Mouse (Mus musculus) monocyte, adult 2 months (primary cell): ENCODE results near the gene Mpp3.

Experiments used
- DNase-seq, 2 experiments: peaks; one replicate each; pipeline ENCODE4 v3.0.0; 2022; ENCODE audit warnings: low spot score in 2 of 2, low read depth in 1 of 2

Gene Mpp3

DNA sequence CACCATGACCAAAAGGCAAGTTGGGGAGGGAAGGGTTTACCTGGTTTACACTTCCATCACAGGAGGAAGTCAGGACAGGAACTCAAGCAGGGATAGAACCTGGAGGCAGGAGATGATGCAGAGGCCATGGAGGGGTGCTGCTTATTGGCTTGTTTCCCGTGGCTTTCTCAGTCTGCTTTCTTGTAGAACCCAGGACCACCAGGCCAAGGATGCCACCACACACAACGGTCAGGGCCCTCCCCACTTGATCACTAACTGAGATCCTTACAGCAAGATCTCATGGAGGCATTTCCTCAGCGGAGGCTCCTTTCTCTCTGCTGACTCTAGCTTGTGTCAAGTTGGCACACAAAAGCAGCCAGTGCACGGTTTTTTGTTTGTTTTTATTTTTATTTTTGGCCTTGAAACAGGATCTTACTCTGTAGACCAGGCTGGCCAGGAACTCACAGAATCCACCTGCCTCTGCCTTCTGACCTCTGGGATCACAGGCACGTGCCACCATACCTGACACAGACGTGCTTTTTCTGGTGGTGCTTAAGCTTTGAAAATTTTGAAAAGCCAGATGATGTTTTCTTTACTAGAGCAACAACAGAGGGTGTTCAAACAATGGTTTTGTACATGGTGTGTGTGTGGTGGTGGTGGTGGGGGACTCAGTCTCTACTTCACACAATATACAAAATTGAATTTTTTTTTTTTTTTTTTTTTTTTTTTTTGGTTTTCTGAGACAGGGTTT lies at the start of gene Mpp3:
Mpp3 (minus strand) TSS at position 375 of the 730 bp plus-strand sequence.
- no peak for DNase-seq

DNA sequence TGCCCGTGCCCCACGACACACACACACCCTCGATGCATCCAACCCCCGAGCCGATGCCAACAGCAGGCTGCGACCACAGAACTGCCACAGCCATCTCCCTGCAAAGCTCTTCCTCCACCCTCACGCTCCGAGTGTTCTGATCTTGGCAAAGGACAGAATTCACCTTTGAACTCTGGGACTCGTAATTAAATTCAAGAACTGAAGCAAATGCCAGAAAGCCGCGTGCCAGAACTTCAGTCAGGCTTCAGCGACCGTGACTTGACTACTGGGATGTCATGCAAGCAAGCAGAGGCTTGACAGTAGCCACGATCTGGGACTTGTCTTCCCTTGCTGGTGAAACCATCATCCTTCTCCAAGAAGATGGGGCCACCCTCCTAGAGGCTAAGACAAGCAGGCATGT lies 45.5 kb upstream of the Mpp3 start:
- DNase-seq = no peak

GRCm38 (mm10) chr11:102072729-102073128 lies 44.5 kb upstream of the Mpp3 start:
- DNase-seq = no peak

GRCm38 (mm10) chr11:102070426-102070825 lies 42.2 kb upstream of the Mpp3 start:
- no peak for DNase-seq

DNA sequence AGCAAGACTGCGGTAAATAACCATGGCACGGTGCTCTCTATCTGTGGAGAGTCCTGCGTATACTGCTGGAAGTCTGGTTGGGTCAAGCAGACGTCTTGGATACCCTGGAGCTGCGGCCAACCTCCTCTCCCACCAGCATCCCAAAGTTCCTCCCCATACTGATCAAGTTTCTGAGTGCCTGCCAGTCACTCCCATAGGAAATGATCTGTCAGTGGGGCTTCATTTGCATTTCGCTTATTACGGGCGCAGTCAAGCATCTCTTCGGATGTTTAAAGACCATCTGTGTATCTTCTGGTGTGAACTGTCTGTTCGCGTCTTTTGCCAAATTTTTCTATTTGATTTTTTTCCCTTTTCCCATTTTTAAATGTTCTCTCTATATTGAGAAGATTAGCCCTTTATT lies 41.4 kb upstream of the Mpp3 start:
- DNase-seq = no peak

GRCm38 (mm10) chr11:102068969-102069368 lies 40.7 kb upstream of the Mpp3 start:
- no peak for DNase-seq

DNA sequence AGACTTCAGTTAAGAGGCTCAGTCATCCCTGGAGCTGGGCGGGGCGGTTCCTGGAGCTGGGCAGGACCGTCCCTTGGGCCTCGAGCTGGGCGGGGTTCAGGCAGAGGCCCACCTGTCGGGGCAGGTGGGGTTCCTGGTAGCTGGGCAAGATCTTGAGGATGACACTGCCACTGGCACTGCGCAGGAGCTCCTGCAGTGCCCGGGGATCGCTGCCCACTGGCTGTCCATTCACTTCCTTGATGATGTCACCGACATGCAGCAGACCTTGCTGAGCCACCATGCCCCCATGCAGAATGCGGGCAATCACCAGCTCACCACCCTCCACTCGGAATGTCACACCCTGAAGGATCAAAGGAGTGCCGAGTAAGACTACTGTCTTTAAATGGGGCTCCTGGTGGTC lies 34.8 kb upstream of the Mpp3 start:
- no peak for DNase-seq

DNA sequence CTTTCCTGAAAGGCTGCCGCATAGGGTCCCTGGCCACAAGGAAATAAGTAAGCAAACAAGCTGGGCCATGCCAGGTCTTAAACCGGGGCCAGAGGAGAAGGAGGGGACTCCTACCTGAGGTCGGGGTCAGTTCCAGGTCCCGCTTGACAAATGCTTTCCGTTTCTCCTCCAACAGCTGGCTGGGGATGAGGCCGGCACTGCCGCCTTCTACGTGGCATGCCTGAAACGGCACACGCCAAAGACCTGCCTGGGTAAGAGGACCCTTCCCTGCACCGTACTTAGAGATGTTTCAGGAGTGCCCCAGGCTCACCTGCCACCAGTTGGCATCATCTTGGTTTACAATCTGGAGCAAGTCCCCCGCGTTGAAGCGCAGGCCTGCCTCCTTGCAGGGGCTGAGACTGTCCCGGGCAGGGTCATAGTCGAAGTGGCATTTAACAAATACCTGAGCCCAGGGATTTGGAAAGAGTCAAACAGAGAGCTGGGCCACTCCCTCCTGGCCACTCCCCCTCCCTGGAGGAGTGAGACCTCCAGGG lies 33.7 kb upstream of the Mpp3 start:
- no peak for DNase-seq

DNA sequence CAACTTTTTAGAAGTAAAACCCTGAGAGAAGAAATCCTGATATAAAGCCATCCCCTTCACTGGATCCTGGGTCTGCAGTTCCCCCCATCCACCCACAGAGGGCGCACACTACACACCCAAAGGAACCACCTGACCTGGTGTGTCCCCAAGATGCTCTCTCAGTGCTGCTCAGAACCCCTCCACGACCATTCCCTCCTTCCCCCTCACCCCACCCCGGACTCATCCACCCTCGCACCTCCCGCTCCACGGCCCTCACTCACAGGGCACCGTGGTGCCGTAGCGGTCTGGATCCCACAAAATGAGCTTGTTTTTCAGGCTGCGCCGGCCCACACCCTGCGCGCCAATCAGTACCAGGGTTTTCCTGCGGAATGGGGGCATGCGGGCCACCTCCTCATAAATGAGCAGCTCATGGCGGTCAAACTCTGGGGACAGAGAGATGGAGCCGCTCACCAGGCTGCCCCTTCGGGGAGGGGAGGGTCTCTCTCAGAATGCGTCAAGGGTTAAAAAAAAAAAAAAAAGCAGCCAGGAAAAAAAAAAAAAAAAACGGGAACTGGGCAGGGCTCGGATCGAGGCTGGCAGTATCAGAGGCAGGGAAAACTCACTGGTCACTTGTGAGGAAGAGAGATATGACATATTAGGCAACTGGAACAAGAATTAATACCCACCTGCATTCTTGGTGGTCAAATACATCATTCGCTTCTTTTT lies 33.1 kb upstream of the Mpp3 start:
- DNase-seq = peak; percentile 19 to 46

- DNase-seq = peak in 1 of 2 experiments; percentile 16
Observed at GRCm38 (mm10) chr11:102053847-102054246, 25.6 kb upstream of the Mpp3 start.

GRCm38 (mm10) chr11:102053183-102053582 lies 24.9 kb upstream of the Mpp3 start:
- no peak for DNase-seq

GRCm38 (mm10) chr11:102052697-102053096 lies 24.4 kb upstream of the Mpp3 start:
- DNase-seq = no peak

DNA sequence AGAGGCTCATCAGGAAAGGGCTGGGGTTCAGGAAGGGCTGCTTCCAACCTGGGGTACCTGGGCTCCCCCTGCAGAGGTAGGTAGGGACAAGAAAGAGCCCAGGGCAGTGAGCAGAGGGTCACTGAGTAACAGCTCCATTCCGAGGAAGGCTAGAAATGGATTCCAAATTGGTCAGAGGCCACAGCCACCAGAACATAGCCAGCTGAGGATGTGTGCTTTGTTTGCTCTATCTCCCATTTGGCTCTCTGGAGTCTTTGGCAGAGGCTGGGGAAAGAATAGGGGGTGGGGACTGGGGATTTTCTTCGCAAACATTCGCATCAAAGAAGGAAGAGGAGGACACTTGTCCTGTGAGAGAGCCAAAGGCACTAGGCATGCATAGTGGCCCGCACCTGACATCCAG lies 23.7 kb upstream of the Mpp3 start:
- DNase-seq = no peak

DNA sequence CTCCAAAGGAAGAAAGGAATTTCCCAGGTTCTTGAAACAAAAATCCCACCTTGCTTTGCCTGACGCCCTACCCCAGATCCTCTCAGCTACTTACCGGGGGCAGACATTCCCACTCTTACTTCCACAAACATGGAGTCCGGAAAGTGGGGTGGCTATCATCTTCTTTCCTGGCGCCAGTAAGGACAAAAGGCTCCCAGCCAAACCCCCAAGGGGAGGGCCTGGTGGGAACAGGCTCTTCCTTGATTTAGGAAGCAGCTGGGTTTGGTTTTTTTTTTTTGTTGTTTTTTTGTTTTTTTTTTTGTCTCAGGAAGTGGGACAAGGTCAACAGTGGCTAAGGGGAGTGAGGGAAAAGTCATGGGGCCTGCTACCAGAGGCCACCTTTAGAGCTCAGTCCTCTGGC lies 23.3 kb upstream of the Mpp3 start:
- no peak for DNase-seq

GRCm38 (mm10) chr11:102049875-102050482 lies 21.7 kb upstream of the Mpp3 start:
- DNase-seq = no peak

DNA sequence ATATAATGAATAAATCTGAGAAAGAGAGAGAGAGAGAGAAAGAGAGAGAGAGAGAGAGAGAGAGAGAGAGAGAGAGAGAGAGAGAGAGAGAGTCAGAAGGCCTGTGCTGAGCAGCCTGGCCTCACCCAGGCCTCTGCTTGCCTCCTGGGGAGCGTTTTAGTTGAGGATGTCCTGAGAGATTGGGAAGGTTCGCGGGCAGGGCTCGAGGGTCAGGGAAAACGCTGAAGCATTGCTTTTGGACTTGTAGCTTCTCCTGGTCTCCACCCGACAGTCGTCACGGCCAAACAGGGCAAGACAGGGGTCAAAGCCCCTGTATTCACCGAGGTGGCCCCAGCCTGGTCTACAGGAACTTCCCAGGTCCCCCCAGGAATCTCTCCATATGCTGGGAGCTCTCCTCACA lies 18.3 kb upstream of the Mpp3 start:
- no peak for DNase-seq

- DNase-seq = no peak
Observed at GRCm38 (mm10) chr11:102044691-102045212, 16.5 kb upstream of the Mpp3 start.

- DNase-seq = no peak
Observed at GRCm38 (mm10) chr11:102043381-102043780, 15.1 kb upstream of the Mpp3 start.

- no peak for DNase-seq
Observed at GRCm38 (mm10) chr11:102042971-102043370, 14.7 kb upstream of the Mpp3 start.

DNA sequence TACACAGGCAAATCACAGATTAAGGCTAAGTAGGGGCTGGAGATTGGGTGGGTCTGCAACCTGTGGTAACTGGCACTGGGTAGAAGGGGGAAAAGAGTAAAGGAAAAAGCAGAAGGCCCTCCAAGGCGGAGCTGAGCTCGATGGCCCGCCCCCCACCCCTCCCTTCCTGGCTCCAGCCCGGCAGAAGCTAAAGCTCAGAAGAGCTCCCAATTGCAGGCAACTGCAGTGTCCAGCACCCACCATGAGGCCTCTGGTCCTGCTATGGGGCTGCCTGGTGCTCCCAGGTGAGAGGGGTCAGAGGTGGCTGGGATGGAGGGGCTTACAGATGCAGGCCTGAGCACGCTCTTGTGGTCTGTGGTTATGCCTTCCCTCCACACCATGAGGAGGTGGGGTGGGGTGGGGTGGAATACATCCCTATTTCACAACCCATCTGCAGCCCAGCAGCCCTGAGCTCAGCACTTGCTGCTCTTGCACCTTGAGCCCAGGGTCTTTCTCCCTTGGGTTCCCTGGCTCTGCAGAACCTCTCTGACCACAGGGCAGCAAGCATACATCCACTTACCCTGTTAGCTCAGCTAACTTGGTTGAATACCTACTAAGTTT lies 13.2 kb upstream of the Mpp3 start, which contains the start of gene Cd300lg:
Cd300lg (plus strand) TSS at position 160 of the 600 bp plus-strand sequence.
- DNase-seq = peak in 1 of 2 experiments; percentile 26

DNA sequence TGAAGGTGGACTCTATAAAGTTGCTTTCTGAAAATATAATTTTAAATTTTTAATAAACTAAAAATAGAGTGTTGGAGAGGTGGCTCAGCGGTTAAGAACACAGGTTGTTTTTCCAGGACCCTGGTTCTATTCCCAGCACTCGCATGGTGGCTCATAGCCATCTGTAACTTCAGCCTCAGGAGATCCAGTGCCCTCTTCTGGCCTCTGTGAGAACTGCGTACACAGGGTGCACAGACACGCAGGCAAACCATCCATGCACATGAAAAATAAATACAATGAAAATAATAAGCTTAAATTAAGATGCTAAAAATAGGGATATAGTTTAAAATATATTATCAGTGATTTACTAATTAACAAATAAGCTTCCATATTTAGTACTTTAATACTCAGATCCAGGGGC lies 12.4 kb upstream of the Mpp3 start:
- DNase-seq = no peak
